Mouse (Mus musculus): ENCODE results near the gene Ostm1.

The Ostm1 gene

GRCm38 (mm10) chr10:42680582-42681001 lies 97.0 kb downstream of the Ostm1 start:
- DNase-seq, result peak; percentile 52

- DNase-seq, result no peak
These were observed 98.8 kb downstream of the Ostm1 start for GRCm38 (mm10) chr10:42682421-42682820.

GRCm38 (mm10) chr10:42687873-42688272 lies 104.3 kb downstream of the Ostm1 start:
- no peak for DNase-seq

- DNase-seq, result no peak
These were observed 106.1 kb downstream of the Ostm1 start for GRCm38 (mm10) chr10:42689694-42690093.

GRCm38 (mm10) chr10:42690233-42691028 lies 106.8 kb downstream of the Ostm1 start:
- DNase-seq, result no peak

GRCm38 (mm10) chr10:42691051-42691450 lies 107.4 kb downstream of the Ostm1 start:
- DNase-seq, result no peak

- no peak for DNase-seq
These were observed 108.5 kb downstream of the Ostm1 start for GRCm38 (mm10) chr10:42692095-42692494.

GRCm38 (mm10) chr10:42692794-42693193 lies 109.2 kb downstream of the Ostm1 start:
- no peak for DNase-seq

- DNase-seq, result no peak
These were observed 109.9 kb downstream of the Ostm1 start for GRCm38 (mm10) chr10:42693482-42693881.

GRCm38 (mm10) chr10:42696361-42696760 lies 112.7 kb downstream of the Ostm1 start:
- no peak for DNase-seq

- DNase-seq, result peak; percentile 88
These were observed 113.4 kb downstream of the Ostm1 start for GRCm38 (mm10) chr10:42697007-42697406.

GRCm38 (mm10) chr10:42698375-42698774 lies 114.8 kb downstream of the Ostm1 start:
- peak; percentile 33 for DNase-seq

- DNase-seq, result peak; percentile 94
These were observed 115.4 kb downstream of the Ostm1 start for GRCm38 (mm10) chr10:42698994-42699393.

GRCm38 (mm10) chr10:42702111-42702510 lies 118.5 kb downstream of the Ostm1 start:
- no peak for DNase-seq

- no peak for DNase-seq
These were observed 131.1 kb downstream of the Ostm1 start for GRCm38 (mm10) chr10:42714676-42715075.

- DNase-seq, result no peak
These were observed 131.9 kb downstream of the Ostm1 start for GRCm38 (mm10) chr10:42715366-42716035.

GRCm38 (mm10) chr10:42722116-42722515 lies 138.5 kb downstream of the Ostm1 start:
- DNase-seq, result no peak

- DNase-seq, result no peak
These were observed 139.9 kb downstream of the Ostm1 start for GRCm38 (mm10) chr10:42723275-42724232.

GRCm38 (mm10) chr10:42729607-42730006 lies 146.0 kb downstream of the Ostm1 start:
- no peak for DNase-seq

- DNase-seq, result peak; percentile 53
These were observed 151.0 kb downstream of the Ostm1 start for GRCm38 (mm10) chr10:42734546-42735060.

- no peak for DNase-seq
These were observed 168.2 kb downstream of the Ostm1 start for GRCm38 (mm10) chr10:42751813-42752212.

Data from thymus, postnatal 14 days (tissue).